Mouse (Mus musculus): ENCODE measurements around the gene Gm5726.
"Not testable (repeated sequence)": the region's sequence is repeated elsewhere in the genome, so short reads cannot be mapped to it uniquely, and the experiment has no call there.

Gene Gm5726

GRCm38 (mm10) chr7:20545657-20546056 lies at the start of gene Gm5726:
Gene Gm5726, minus strand, starts transcription at chr7:20545757.
- not testable (repeated sequence) for DNase-seq

GRCm38 (mm10) chr7:20576141-20576540 lies 30.6 kb upstream of the Gm5726 start, which contains the start of gene Gm4141:
Gene Gm4141, minus strand, starts transcription at chr7:20576241.
- DNase-seq = not testable (repeated sequence)

- DNase-seq = not testable (repeated sequence)
Measured at GRCm38 (mm10) chr7:20533537-20533936, 12.0 kb downstream of the Gm5726 start, which contains the start of gene Vmn1r104. Gene Vmn1r104, plus strand, starts transcription at chr7:20533837.

- not testable (repeated sequence) for DNase-seq
Measured at GRCm38 (mm10) chr7:20510434-20510833, 35.1 kb downstream of the Gm5726 start, which contains the start of gene Vmn1r103. Gene Vmn1r103, minus strand, starts transcription at chr7:20510534.
